Mouse (Mus musculus) liver, adult 2 months (tissue): ENCODE measurements at regions not wholly inside any gene's neighbourhood (a gene's known extent, or its start where the extent isn't known, plus 50 kb on each side); places are given as distances from the start of the nearest gene placed in this dataset.

Experiments
- DNase-seq: peaks from one replicate; pipeline ENCODE4 v3.0.0-alpha.2; 2011; ENCODE audit warnings: low read depth, low spot score; ENCODE audit errors: extremely low read depth
- H3K27ac ChIP-seq: fragments of 200-500 bp; replicated peaks from 2 replicates; pipeline ENCODE4 v1.5.1; 2012; ENCODE audit warnings: low read depth, mild to moderate bottlenecking, control low read depth, inconsistent platforms, low read length; ENCODE audit not compliant: insufficient read depth
- H3K27me3 ChIP-seq: fragments of 200-500 bp; 2 replicates; pipeline ENCODE4 v1.6.1; 2012; ENCODE audit warnings: mild to moderate bottlenecking, moderate library complexity, low read length, inconsistent platforms; ENCODE audit not compliant: control insufficient read depth, insufficient read depth
- H3K36me3 ChIP-seq: fragments of 200-500 bp; 2 replicates; pipeline ENCODE4 v1.6.1; 2012; ENCODE audit warnings: low read length, inconsistent platforms; ENCODE audit not compliant: control insufficient read depth, insufficient read depth
- H3K4me1 ChIP-seq: fragments of 200-500 bp; 2 replicates; pipeline ENCODE4 v1.6.1; 2011; ENCODE audit warnings: low read length; ENCODE audit not compliant: control insufficient read depth, insufficient read depth
- H3K4me3 ChIP-seq: fragments of 200-500 bp; 2 replicates; pipeline ENCODE4 v1.5.1; 2011; ENCODE audit warnings: low read depth, mild to moderate bottlenecking, control low read depth, low read length, moderate library complexity; ENCODE audit not compliant: insufficient read depth
- H3K79me2 ChIP-seq: fragments of 200-500 bp; 2 replicates; pipeline ENCODE4 v1.6.1; 2012; ENCODE audit warnings: inconsistent platforms, mild to moderate bottlenecking, low read length, moderate library complexity; ENCODE audit not compliant: control insufficient read depth, insufficient read depth
- H3K9ac ChIP-seq: fragments of 200-500 bp; 2 replicates; pipeline ENCODE4 v1.6.1; 2012; ENCODE audit warnings: low read depth, mild to moderate bottlenecking, control low read depth, inconsistent platforms, low read length
- CTCF ChIP-seq: fragments of 200-500 bp; IDR thresholded peaks from 2 replicates; pipeline ENCODE4 v1.5.1; 2011; ENCODE audit warnings: low read depth, low read length, control low read depth
- POLR2A ChIP-seq: fragments of 200-500 bp; IDR thresholded peaks from 2 replicates; pipeline ENCODE4 v1.6.1; 2011; ENCODE audit warnings: low read length, control low read depth; ENCODE audit not compliant: insufficient read depth; ENCODE audit errors: extremely low read depth
- WGBS: fragments of 180-500 bp; shearing (Covaris S2); methylation state at CpG from one replicate; pipeline ENCODE4 v1.1.7; 2018; 5-methylcytosine and 5-hydroxymethylcytosine counted together

GRCm38 (mm10) chr17:9764701-9765359 lies 95.3 kb upstream of the Pabpc6 start:
- H3K36me3 ChIP-seq: no peaks in the 10 kb centered on the region
- H3K4me1 ChIP-seq: peaks cover 4% of the 10 kb centered on the region
- peak overlapping the region; percentile 39 for H3K27ac ChIP-seq
- H3K9ac ChIP-seq: peak overlapping the region; percentile 54
- no peaks in the 10 kb centered on the region for H3K79me2 ChIP-seq
- H3K4me3 ChIP-seq: peak overlapping the region; percentile 46
- DNase-seq: peak; percentile 55
- TF ChIP-seq CTCF (no peak), POLR2A (no peak)
- H3K27me3 ChIP-seq: no peaks in the 10 kb centered on the region
- 9% methylated on average over 22 of the region's 22 CpGs for WGBS

GRCm38 (mm10) chr17:9764041-9764606 lies 94.6 kb upstream of the Pabpc6 start:
- Histone ChIP-seq H3K4me3 (no peak overlapping the region), H3K4me1 (peaks cover 4% of the 10 kb centered on the region), H3K79me2 (no peaks in the 10 kb centered on the region), H3K27me3 (no peaks in the 10 kb centered on the region), H3K27ac (0 out of 2 replicates have a peak overlapping the region, but pooled peaks have one; percentile 3), H3K36me3 (no peaks in the 10 kb centered on the region), H3K9ac (no peak overlapping the region; the same call in 1 of the 2 replicates)
- TF ChIP-seq CTCF: no peak
- no peak for TF ChIP-seq POLR2A
- WGBS: 27% methylated on average over 9 of the region's 9 CpGs
- DNase-seq: no peak

- Histone ChIP-seq H3K36me3 (no peaks in the 10 kb centered on the region), H3K79me2 (no peaks in the 10 kb centered on the region), H3K4me1 (peaks cover 4% of the 10 kb centered on the region), H3K4me3 (no peak overlapping the region), H3K27ac (no peak overlapping the region), H3K27me3 (no peaks in the 10 kb centered on the region), H3K9ac (no peak overlapping the region)
- WGBS: 71% methylated on average over 9 of the region's 9 CpGs
- TF ChIP-seq POLR2A (no peak), CTCF (no peak)
- no peak for DNase-seq
Observed at GRCm38 (mm10) chr17:9763110-9763509, 93.6 kb upstream of the Pabpc6 start.

GRCm38 (mm10) chr17:9762436-9762835 lies 92.9 kb upstream of the Pabpc6 start:
- no peaks in the 10 kb centered on the region for H3K36me3 ChIP-seq
- H3K79me2 ChIP-seq: no peaks in the 10 kb centered on the region
- no peak for TF ChIP-seq CTCF
- TF ChIP-seq POLR2A: no peak
- no peak overlapping the region for H3K9ac ChIP-seq
- 88% methylated on average over 7 of the region's 7 CpGs for WGBS
- no peaks in the 10 kb centered on the region for H3K27me3 ChIP-seq
- H3K4me3 ChIP-seq: no peak overlapping the region
- peaks cover 4% of the 10 kb centered on the region for H3K4me1 ChIP-seq
- DNase-seq: no peak
- H3K27ac ChIP-seq: no peak overlapping the region

- DNase-seq: no peak
Observed at GRCm38 (mm10) chr17:9760706-9761059, 91.2 kb upstream of the Pabpc6 start.

More at GRCm38 (mm10) chr17:9760706-9761059, 91.2 kb upstream of the Pabpc6 start:
- Histone ChIP-seq H3K27me3 (no peaks in the 10 kb centered on the region), H3K36me3 (no peaks in the 10 kb centered on the region), H3K4me1 (peaks cover 4% of the 10 kb centered on the region), H3K79me2 (no peaks in the 10 kb centered on the region), H3K27ac (no peak overlapping the region), H3K9ac (no peak overlapping the region), H3K4me3 (no peak overlapping the region)
- WGBS: 79% methylated on average over 2 of the region's 2 CpGs
- TF ChIP-seq CTCF: no peak
- TF ChIP-seq POLR2A: no peak
